Mouse (Mus musculus) kidney, adult 11 months (tissue): ENCODE measurements at regions not wholly inside any gene's neighbourhood (a gene's known extent, or its start where the extent isn't known, plus 50 kb on each side); places are given as distances from the start of the nearest gene placed in this dataset.
A peak's percentile ranks its signal among the peaks of the same experiment; 100 is the strongest.

Source experiments
- DNase-seq: peaks from one replicate; pipeline ENCODE4 v3.0.0; 2022

GRCm38 (mm10) chr15:37166744-37167143, 159.2 kb upstream of the Zfp706 start:
- DNase-seq = no peak

- DNase-seq = peak; percentile 11
Observed at GRCm38 (mm10) chr15:37165887-37166507, 158.4 kb upstream of the Zfp706 start.

GRCm38 (mm10) chr15:37165216-37165615, 157.6 kb upstream of the Zfp706 start:
- DNase-seq = peak; percentile 7

- peak; percentile 77 for DNase-seq
Observed at GRCm38 (mm10) chr15:37164191-37165135, 156.9 kb upstream of the Zfp706 start.

GRCm38 (mm10) chr15:37159956-37160355, 152.4 kb upstream of the Zfp706 start:
- no peak for DNase-seq

- peak; percentile 29 for DNase-seq
Observed at GRCm38 (mm10) chr15:37159349-37159748, 151.8 kb upstream of the Zfp706 start.

GRCm38 (mm10) chr15:37157386-37157785, 149.8 kb upstream of the Zfp706 start:
- peak; percentile 30 for DNase-seq

- DNase-seq = no peak
Observed at GRCm38 (mm10) chr15:37154934-37155333, 147.4 kb upstream of the Zfp706 start.

- no peak for DNase-seq
Observed at GRCm38 (mm10) chr15:37153177-37153576, 145.6 kb upstream of the Zfp706 start.

GRCm38 (mm10) chr15:37135590-37136164, 128.1 kb upstream of the Zfp706 start:
- peak; percentile 71 for DNase-seq

- DNase-seq = peak; percentile 33
Observed at GRCm38 (mm10) chr15:37134913-37135589, 127.5 kb upstream of the Zfp706 start.

GRCm38 (mm10) chr15:37134386-37134785, 126.8 kb upstream of the Zfp706 start:
- DNase-seq = no peak

GRCm38 (mm10) chr15:37133916-37134315, 126.3 kb upstream of the Zfp706 start:
- DNase-seq = no peak

- no peak for DNase-seq
Observed at GRCm38 (mm10) chr15:37127681-37128080, 120.1 kb upstream of the Zfp706 start.

GRCm38 (mm10) chr15:37127170-37127569, 119.6 kb upstream of the Zfp706 start:
- no peak for DNase-seq

- no peak for DNase-seq
Observed at GRCm38 (mm10) chr15:37125823-37126222, 118.2 kb upstream of the Zfp706 start.

- no peak for DNase-seq
Observed at GRCm38 (mm10) chr15:37124951-37125350, 117.4 kb upstream of the Zfp706 start.

GRCm38 (mm10) chr15:37124299-37124698, 116.7 kb upstream of the Zfp706 start:
- DNase-seq = no peak

GRCm38 (mm10) chr15:37120381-37120780, 112.8 kb upstream of the Zfp706 start:
- DNase-seq = peak; percentile 84

GRCm38 (mm10) chr15:37114119-37114518, 106.5 kb upstream of the Zfp706 start:
- peak; percentile 35 for DNase-seq

- no peak for DNase-seq
Observed at GRCm38 (mm10) chr15:37110462-37110861, 102.9 kb upstream of the Zfp706 start.

- DNase-seq = peak; percentile 34
Observed at GRCm38 (mm10) chr15:37102035-37102555, 94.5 kb upstream of the Zfp706 start.

GRCm38 (mm10) chr15:37101419-37101818, 93.8 kb upstream of the Zfp706 start:
- no peak for DNase-seq
